Mouse (Mus musculus) left cerebral cortex, adult 8-10 months (tissue): ENCODE results near the gene Chrdl2. TPM values are rescaled to one million over a fixed set of nuclear protein-coding genes. Genes with fewer than 3 reads are reported as not detected.
"Not testable (repeated sequence)": the region's sequence is repeated elsewhere in the genome, so short reads cannot be mapped to it uniquely, and the experiment has no call there.

Experiments
- DNase-seq, 2 experiments: peaks; one replicate each; pipeline ENCODE4 v3.0.0; 2022; ENCODE audit warnings: low spot score in 2 of 2
- total RNA-seq, 4 experiments: library from RNA; stranded (reverse); gene quantifications; 2 replicates each; pipeline ENCODE4 v1.2.4; 2022

The Chrdl2 gene
- under 1 TPM; 0.19 to 0.61 (median 0.48) TPM for total RNA-seq

GRCm38 (mm10) chr7:100005790-100006189, at the start of gene Chrdl2:
Chrdl2 (plus strand) TSS chr7:100006172.
- DNase-seq, result no peak

GRCm38 (mm10) chr7:99957226-99957965, 48.6 kb upstream of the Chrdl2 start:
- DNase-seq, result no peak

- DNase-seq, result peak in 1 of 2 experiments; percentile 4
These were observed 45.4 kb upstream of the Chrdl2 start for GRCm38 (mm10) chr7:99960571-99960970.

- DNase-seq, result no peak
These were observed 44.5 kb upstream of the Chrdl2 start for GRCm38 (mm10) chr7:99961518-99961917.

GRCm38 (mm10) chr7:99962536-99963236, 43.3 kb upstream of the Chrdl2 start:
- no peak for DNase-seq

- no peak for DNase-seq
These were observed 42.6 kb upstream of the Chrdl2 start for GRCm38 (mm10) chr7:99963237-99963860.

- DNase-seq, result peak in 1 of 2 experiments; percentile 69
These were observed 40.7 kb upstream of the Chrdl2 start for GRCm38 (mm10) chr7:99965020-99965841.

- DNase-seq, result no peak
These were observed 39.8 kb upstream of the Chrdl2 start for GRCm38 (mm10) chr7:99966011-99966721.

- no peak for DNase-seq
These were observed 36.8 kb upstream of the Chrdl2 start for GRCm38 (mm10) chr7:99969151-99969550.

- no peak for DNase-seq
These were observed 34.0 kb upstream of the Chrdl2 start for GRCm38 (mm10) chr7:99971926-99972325.

- DNase-seq, result not testable (repeated sequence)
These were observed 33.1 kb upstream of the Chrdl2 start for GRCm38 (mm10) chr7:99972912-99973311.

GRCm38 (mm10) chr7:99974208-99974970, 31.6 kb upstream of the Chrdl2 start:
- DNase-seq, result no peak

- no peak for DNase-seq
These were observed 30.0 kb upstream of the Chrdl2 start for GRCm38 (mm10) chr7:99975819-99976575.

- no peak for DNase-seq
These were observed 27.9 kb upstream of the Chrdl2 start for GRCm38 (mm10) chr7:99978041-99978440.

- no peak for DNase-seq
These were observed 26.9 kb upstream of the Chrdl2 start for GRCm38 (mm10) chr7:99979081-99979480.

GRCm38 (mm10) chr7:99979546-99980131, 26.3 kb upstream of the Chrdl2 start:
- no peak for DNase-seq

- peak; percentile 76 to 94 for DNase-seq
These were observed 25.8 kb upstream of the Chrdl2 start, which contains the start of gene Rnf169 for GRCm38 (mm10) chr7:99980132-99980591. Rnf169 (minus strand) TSS chr7:99980448.

GRCm38 (mm10) chr7:99981311-99981710, 24.7 kb upstream of the Chrdl2 start:
- DNase-seq, result no peak
